Mouse (Mus musculus): ENCODE results near the gene Hsd17b7. TPM values are rescaled to one million over a fixed set of nuclear protein-coding genes. Genes with fewer than 3 reads are reported as not detected.
A peak's percentile ranks its signal among the peaks of the same experiment; 100 is the strongest.

Gene Hsd17b7
- polyA plus RNA-seq, 1 experiment = not detected

GRCm38 (mm10) chr1:169924567-169924966 lies 44.5 kb downstream of the Hsd17b7 start:
- no peaks in the 10 kb centered on the region; the same call in 1 of the 2 replicates for H3K4me1 ChIP-seq (ENCODE audit: control insufficient read depth, insufficient read depth, low read length)
- no peak overlapping the region for H3K27ac ChIP-seq (ENCODE audit: insufficient read depth, low read depth, low read length)
- no peak overlapping the region for H3K4me3 ChIP-seq (ENCODE audit: insufficient read depth, low read depth, low read length)
- TF ChIP-seq CTCF (IDR thresholded peaks at IDR 0.05; ENCODE audit: insufficient read depth, low read depth, low read length) (no peak), POLR2A (IDR thresholded peaks at IDR 0.05; ENCODE audit: insufficient read depth, low read depth, low read length) (no peak)
- WGBS = 40% methylated on average over 2 of the region's 2 CpGs

GRCm38 (mm10) chr1:169921710-169922211 lies 47.3 kb downstream of the Hsd17b7 start:
- no peak for TF ChIP-seq POLR2A (IDR thresholded peaks at IDR 0.05; ENCODE audit: insufficient read depth, low read depth, low read length)
- no peak for TF ChIP-seq CTCF (IDR thresholded peaks at IDR 0.05; ENCODE audit: insufficient read depth, low read depth, low read length)
- Histone ChIP-seq H3K27ac (ENCODE audit: insufficient read depth, low read depth, low read length) (no peak overlapping the region), H3K4me3 (ENCODE audit: insufficient read depth, low read depth, low read length) (no peak overlapping the region), H3K4me1 (ENCODE audit: control insufficient read depth, insufficient read depth, low read length) (no peaks in the 10 kb centered on the region)
- WGBS = 26% methylated on average over 8 of the region's 8 CpGs

- H3K27ac ChIP-seq (ENCODE audit: insufficient read depth, low read depth, low read length) = no peak overlapping the region
- TF ChIP-seq POLR2A (IDR thresholded peaks at IDR 0.05; ENCODE audit: insufficient read depth, low read depth, low read length) (no peak), CTCF (IDR thresholded peaks at IDR 0.05; ENCODE audit: insufficient read depth, low read depth, low read length) (peak; percentile 33; the same call in 1 of the 2 replicates)
- no peaks in the 10 kb centered on the region for H3K4me1 ChIP-seq (ENCODE audit: control insufficient read depth, insufficient read depth, low read length)
- 5% methylated on average over 11 of the region's 11 CpGs for WGBS
- H3K4me3 ChIP-seq (ENCODE audit: insufficient read depth, low read depth, low read length) = no peak overlapping the region
Observed at GRCm38 (mm10) chr1:169919211-169919610, 49.8 kb downstream of the Hsd17b7 start.

- Histone ChIP-seq H3K27ac (ENCODE audit: insufficient read depth, low read depth, low read length) (no peak overlapping the region), H3K4me3 (ENCODE audit: insufficient read depth, low read depth, low read length) (no peak overlapping the region), H3K4me1 (ENCODE audit: control insufficient read depth, insufficient read depth, low read length) (no peaks in the 10 kb centered on the region)
- WGBS = 27% methylated on average over 4 of the region's 4 CpGs
- TF ChIP-seq CTCF (IDR thresholded peaks at IDR 0.05; ENCODE audit: insufficient read depth, low read depth, low read length) (peak; percentile 54; the same call in 1 of the 2 replicates), POLR2A (IDR thresholded peaks at IDR 0.05; ENCODE audit: insufficient read depth, low read depth, low read length) (no peak)
Observed at GRCm38 (mm10) chr1:169917998-169918397, 51.0 kb downstream of the Hsd17b7 start.

GRCm38 (mm10) chr1:169917115-169917796 lies 51.8 kb downstream of the Hsd17b7 start:
- 74% methylated on average over 9 of the region's 9 CpGs for WGBS
- H3K4me1 ChIP-seq (ENCODE audit: control insufficient read depth, insufficient read depth, low read length) = no peaks in the 10 kb centered on the region
- TF ChIP-seq POLR2A (IDR thresholded peaks at IDR 0.05; ENCODE audit: insufficient read depth, low read depth, low read length) = no peak
- TF ChIP-seq CTCF (IDR thresholded peaks at IDR 0.05; ENCODE audit: insufficient read depth, low read depth, low read length) = no peak
- no peak overlapping the region for H3K27ac ChIP-seq (ENCODE audit: insufficient read depth, low read depth, low read length)
- no peak overlapping the region for H3K4me3 ChIP-seq (ENCODE audit: insufficient read depth, low read depth, low read length)

- no peak overlapping the region for H3K27ac ChIP-seq (ENCODE audit: insufficient read depth, low read depth, low read length)
- no peak overlapping the region for H3K4me3 ChIP-seq (ENCODE audit: insufficient read depth, low read depth, low read length)
- TF ChIP-seq POLR2A (IDR thresholded peaks at IDR 0.05; ENCODE audit: insufficient read depth, low read depth, low read length) = no peak
- no peak for TF ChIP-seq CTCF (IDR thresholded peaks at IDR 0.05; ENCODE audit: insufficient read depth, low read depth, low read length)
- H3K4me1 ChIP-seq (ENCODE audit: control insufficient read depth, insufficient read depth, low read length) = no peaks in the 10 kb centered on the region
- WGBS = 79% methylated on average over 7 of the region's 7 CpGs
Observed at GRCm38 (mm10) chr1:169916659-169917058, 52.4 kb downstream of the Hsd17b7 start.

- TF ChIP-seq CTCF (IDR thresholded peaks at IDR 0.05; ENCODE audit: insufficient read depth, low read depth, low read length) (no peak), POLR2A (IDR thresholded peaks at IDR 0.05; ENCODE audit: insufficient read depth, low read depth, low read length) (no peak)
- 76% methylated on average over 6 of the region's 6 CpGs for WGBS
- H3K27ac ChIP-seq (ENCODE audit: insufficient read depth, low read depth, low read length) = no peak overlapping the region
Observed at GRCm38 (mm10) chr1:169911526-169911925, 57.5 kb downstream of the Hsd17b7 start.

GRCm38 (mm10) chr1:169910751-169911150 lies 58.3 kb downstream of the Hsd17b7 start:
- no peak overlapping the region for H3K4me3 ChIP-seq (ENCODE audit: insufficient read depth, low read depth, low read length)
- TF ChIP-seq CTCF (IDR thresholded peaks at IDR 0.05; ENCODE audit: insufficient read depth, low read depth, low read length) (no peak), POLR2A (IDR thresholded peaks at IDR 0.05; ENCODE audit: insufficient read depth, low read depth, low read length) (no peak)
- H3K4me1 ChIP-seq (ENCODE audit: control insufficient read depth, insufficient read depth, low read length) = 0 out of 2 replicates have a peak, but pooled peaks cover 3% of the 10 kb centered on the region
- H3K27ac ChIP-seq (ENCODE audit: insufficient read depth, low read depth, low read length) = no peak overlapping the region
- 69% methylated on average over 7 of the region's 7 CpGs for WGBS

More at GRCm38 (mm10) chr1:169911526-169911925, 57.5 kb downstream of the Hsd17b7 start:
- 0 out of 2 replicates have a peak, but pooled peaks cover 3% of the 10 kb centered on the region for H3K4me1 ChIP-seq (ENCODE audit: control insufficient read depth, insufficient read depth, low read length)
- H3K4me3 ChIP-seq (ENCODE audit: insufficient read depth, low read depth, low read length) = no peak overlapping the region

GRCm38 (mm10) chr1:169909659-169910058 lies 59.4 kb downstream of the Hsd17b7 start:
- H3K4me1 ChIP-seq (ENCODE audit: control insufficient read depth, insufficient read depth, low read length) = 0 out of 2 replicates have a peak, but pooled peaks cover 3% of the 10 kb centered on the region
- H3K4me3 ChIP-seq (ENCODE audit: insufficient read depth, low read depth, low read length) = no peak overlapping the region
- WGBS = 89% methylated on average over 6 of the region's 6 CpGs
- TF ChIP-seq POLR2A (IDR thresholded peaks at IDR 0.05; ENCODE audit: insufficient read depth, low read depth, low read length) = no peak
- no peak for TF ChIP-seq CTCF (IDR thresholded peaks at IDR 0.05; ENCODE audit: insufficient read depth, low read depth, low read length)
- H3K27ac ChIP-seq (ENCODE audit: insufficient read depth, low read depth, low read length) = no peak overlapping the region
